Mouse (Mus musculus) adrenal gland, adult 8-10 months (tissue): Measurements from ENCODE around the gene Ube2h. TPM values are rescaled to one million over a fixed set of nuclear protein-coding genes. Genes with fewer than 3 reads are reported as not detected.

Experiments used
- DNase-seq: peaks from one replicate; pipeline ENCODE4 v3.0.0; 2022
- total RNA-seq, 4 experiments: library from RNA; stranded (reverse); gene quantifications; 2 replicates each; pipeline ENCODE4 v1.2.4; 2022

Ube2h gene
- total RNA-seq, 4 experiments from 2014 or later: 97.5 to 131 (median 112) TPM

DNA sequence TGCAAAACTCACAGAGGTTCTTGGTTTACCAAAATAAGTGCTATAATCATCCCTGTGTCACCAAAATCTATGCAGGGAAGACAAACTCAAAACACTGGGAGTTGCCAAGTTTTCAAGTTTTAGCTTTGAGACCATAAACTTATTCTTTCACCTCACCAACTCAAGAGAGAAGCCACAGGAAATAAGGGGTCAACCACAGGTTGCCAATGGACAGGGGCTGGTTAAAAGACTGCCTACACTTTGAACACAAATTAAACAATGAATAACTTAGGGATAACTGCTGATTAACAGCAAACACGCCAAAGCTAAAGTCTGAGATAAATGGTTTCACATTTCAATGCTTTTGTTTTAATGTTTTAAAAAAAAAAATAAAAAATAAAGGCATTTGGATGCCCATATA, 5.2 kb downstream of the Ube2h start:
- no peak for DNase-seq

DNA sequence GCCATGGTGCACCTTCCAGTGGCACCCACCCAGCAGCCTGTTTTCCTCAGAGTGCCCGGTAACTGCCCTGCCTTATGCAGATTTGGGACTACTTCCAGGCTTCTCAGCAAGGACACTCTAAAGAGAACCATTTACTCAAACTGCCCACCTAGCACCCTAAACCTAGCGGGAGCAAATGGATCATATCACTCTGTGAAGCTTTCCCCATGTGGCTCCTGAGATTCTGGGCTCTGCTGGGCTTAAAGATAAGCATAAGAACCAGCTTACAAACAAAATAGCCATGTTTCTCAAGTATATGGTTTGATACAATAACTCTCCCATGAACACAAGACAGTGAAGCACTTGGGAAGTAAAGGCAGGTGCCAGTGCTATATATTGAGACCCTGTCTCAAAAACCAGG, 11.8 kb downstream of the Ube2h start:
- no peak for DNase-seq

DNA sequence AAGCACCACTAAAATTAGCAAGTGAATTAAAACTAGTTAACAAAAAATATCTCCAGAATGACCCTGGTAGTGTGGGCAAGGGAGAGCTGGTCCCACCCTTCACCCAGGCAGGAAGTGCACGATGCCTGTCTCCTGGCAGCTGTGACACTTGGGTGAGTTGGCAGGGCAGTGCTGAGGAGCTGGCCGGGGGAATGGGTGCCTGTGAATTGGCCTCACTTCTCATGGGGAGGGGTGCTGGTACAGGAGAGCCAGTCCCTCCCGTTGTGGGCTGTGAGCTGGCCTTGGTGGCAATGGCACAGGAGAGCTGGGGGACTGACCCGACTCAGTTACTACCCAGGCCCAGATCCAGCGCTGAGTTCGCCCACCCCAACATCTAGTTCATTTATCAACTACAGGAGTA, 16.4 kb downstream of the Ube2h start:
- no peak for DNase-seq

DNA sequence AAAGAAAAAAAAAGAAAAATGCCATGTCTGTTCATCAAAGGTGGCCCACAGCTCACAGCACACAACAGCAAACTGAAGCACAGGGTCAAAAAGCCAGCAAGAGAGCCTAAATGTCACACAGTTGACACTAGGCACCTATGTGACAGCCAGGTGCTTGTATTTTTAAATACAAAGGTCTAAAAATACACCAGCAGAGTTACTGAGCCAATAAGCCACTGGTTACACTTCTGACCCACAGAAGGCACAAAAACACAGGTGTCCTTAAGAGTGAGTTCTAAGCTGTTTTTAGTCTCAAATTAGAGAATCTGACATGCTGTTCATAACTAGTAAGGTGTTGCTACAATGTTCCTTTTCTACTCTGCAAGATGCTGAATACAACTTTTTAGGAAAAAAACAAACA, 17.7 kb downstream of the Ube2h start:
- DNase-seq: no peak

DNA sequence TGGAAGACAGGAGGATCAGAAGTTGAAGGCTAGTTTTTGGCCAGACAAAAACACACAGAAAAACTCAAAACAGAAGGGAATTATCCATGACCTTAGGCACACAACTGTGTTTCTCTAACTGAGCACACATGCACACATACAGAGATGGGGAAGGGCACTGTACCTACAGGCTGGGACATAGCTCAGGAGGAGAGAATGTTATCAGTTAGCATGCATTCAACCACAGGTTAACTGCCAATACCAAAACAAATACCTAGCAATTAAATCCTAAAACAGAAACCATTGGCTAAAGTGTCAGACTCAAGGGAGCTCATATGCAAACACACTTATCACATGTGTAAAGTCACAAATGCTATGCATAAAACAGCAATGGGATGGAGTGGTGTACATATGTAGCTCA, 20.2 kb downstream of the Ube2h start:
- no peak for DNase-seq

DNA sequence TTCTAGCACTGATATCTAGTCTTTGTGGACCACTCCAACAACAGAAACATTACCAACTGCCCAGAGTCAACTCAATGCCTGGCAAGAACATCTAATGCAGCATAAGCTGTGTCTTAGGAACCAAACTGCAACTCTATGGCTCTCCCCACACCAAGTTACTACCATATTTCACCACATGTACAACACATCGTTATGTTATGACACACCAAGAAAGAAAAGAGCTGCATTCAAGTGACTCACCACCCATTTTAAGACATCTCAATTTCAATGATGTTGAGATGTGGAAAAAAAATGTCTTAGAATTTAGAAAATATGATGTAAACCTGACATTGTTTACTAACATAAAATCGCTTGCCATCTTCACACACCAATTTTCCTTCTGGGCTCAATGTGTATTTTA, 22.0 kb downstream of the Ube2h start:
- DNase-seq: no peak

DNA sequence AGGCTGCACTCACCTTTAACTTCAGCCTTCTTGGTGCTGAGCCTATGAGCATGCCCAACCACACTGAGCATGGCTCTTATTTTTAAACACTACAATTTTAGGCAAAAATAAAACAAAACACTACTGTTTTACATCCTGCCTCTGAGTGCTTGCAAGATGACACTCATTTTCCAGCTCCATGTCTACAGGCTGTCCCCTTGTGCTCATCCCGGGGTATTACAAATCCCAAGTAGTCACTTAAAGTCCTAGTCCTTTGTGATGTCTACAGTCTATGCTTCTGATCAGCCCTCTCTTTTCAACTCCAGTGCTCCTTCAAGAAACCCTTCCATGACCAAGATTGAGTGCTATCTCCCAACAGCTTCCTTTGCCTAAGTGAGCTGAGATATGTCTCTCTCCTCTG, 26.0 kb downstream of the Ube2h start:
- no peak for DNase-seq

DNA sequence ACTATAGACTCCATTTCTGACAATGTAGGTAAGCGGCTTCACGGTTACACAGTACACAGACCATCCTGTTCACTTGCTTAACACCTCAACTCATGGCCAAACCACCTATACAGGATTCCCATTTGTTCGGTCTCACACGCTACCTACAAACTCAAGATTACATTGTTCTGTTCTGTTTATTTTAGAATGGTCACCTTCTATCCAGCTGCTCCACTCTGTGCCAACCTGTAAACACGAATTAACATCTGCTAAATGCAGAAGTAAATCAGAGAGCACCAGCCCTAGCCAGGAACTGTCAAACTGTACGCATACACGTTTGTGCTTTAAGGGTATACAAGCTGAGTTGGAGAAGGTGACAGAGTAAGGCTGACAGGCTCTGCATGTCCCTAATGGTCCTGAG, 27.5 kb downstream of the Ube2h start:
- no peak for DNase-seq

DNA sequence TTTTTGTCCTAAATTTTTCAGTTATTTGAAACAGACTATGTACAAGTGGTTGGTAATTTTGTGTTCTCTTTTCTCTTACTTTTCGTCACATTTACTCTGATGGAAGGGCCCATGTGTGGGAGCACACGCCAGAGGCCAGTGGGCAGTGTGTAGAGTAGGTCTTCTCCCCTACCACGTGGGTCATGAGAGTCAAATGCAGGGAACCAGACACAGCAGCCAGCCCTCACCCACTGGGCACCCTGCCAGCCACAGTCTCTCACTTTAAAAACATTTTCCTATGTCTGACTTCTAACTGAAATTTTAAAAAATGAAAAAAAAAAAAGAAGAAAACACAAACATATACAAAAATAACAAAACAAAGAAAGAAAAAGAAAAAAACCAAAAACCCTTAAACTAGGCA, 28.0 kb downstream of the Ube2h start:
- no peak for DNase-seq

DNA sequence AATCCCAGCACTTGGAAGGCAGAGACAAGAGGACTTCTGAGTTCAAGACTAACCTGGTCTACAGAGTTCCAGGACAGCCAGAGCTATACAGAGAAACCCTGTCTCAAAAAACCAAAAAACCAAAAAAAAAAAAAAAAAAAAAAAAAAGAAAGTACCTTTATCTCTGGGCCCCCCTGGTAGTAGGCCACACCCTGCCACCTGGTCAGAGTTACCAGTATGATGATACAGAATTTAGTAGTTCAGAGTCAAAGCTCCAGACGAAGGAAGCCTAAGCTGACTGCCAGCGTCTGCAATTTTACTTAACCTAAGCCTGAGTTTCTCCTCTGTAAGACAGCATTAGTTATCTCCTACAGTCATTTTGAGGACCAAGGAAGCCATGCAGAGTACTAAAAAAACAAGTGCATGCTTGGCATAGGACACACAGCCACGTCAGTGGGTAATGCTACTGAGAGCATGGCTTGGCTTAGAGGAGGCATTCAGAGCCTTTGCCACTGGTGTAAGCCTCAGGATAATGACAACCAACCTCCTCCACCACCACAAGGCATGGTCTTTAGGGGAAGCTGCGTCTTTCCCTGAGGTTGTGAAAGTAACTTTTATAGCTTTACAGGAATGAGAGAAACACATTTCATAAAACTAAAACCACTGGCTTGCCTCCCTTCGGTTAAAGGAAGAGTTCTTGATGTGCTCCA, 29.0 kb downstream of the Ube2h start:
- no peak for DNase-seq

DNA sequence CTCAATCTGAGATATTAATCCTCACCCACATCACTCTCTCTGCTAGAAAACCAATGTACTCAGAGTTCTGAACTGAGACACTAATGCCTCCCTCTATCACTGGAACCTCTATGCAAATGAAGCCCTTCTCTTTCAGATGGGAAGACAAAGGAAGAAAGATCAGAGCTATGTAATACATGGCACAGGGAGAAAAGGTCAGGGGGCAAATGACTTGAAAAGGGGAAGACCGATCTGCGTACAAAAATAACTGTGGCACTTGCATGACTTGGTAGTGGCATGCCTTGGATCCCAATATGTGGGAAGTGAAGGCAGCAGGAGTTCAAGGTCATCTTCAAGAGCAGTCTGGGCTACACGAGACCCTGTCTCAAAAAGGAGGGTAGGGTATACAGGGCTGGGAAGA, 31.4 kb downstream of the Ube2h start:
- DNase-seq: no peak

DNA sequence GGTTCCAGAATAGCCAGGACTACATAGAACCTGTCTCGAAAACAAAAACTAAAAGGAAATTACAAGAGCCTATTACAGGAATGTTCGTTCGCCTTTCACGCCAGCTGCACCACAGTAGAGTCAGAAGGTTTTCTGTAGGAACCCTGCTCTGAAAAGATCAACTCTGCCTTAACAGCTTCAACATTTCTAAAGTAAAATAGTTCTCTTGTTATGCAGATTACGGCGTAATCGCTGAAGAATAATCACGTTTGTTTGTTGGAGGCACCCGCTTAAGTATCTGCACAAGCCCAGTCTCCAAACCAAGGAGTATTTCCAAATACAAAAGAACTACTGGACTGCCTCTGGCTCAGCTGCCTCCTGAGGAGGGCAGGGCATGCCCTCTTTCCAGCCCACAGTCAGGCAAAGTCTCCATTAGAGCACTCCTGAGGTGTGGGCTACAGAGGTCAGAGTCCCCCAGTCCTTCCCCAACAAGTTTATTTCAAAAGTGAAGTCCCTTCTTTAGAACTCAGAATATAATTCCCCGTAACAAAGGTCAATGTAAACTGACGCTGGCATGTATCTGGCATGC, 31.9 kb downstream of the Ube2h start:
- DNase-seq: no peak

DNA sequence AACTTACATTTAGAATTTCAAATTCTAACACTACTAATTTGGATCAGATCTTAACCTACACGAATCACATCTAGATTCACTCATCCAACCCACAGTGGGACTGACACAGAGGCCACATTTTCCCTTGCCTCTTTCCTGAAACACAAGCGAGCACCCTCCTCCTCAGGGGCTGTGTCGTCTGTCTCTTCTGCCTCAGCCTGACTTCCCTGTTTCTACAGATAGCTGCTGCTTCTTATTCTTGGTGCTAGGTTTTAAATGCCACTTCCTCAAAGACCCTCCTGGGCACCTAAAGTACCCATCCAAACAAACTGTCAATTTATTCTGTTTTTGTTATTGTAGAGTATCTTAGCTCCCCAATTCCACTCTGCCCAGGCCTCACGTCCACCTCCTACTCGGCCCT, 34.5 kb downstream of the Ube2h start:
- no peak for DNase-seq

DNA sequence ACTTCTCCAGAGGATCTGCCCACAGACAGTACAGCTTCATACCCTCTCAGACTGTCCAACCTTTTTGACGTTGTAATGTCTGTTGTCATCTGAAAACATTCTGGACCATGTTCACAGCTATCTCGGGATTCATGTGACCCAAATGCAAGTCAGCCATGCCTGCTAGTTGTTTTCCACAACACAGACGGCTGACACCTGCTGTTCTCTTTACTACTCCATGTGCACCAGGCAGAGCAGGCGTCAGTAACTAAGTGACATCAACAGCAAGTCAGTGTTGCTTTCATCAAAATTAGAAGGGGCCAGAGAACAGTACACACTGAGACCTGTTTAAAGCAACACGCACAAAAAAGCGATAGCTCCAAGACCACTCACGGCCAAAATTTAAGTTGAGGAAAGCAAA, 36.9 kb downstream of the Ube2h start:
- no peak for DNase-seq

DNA sequence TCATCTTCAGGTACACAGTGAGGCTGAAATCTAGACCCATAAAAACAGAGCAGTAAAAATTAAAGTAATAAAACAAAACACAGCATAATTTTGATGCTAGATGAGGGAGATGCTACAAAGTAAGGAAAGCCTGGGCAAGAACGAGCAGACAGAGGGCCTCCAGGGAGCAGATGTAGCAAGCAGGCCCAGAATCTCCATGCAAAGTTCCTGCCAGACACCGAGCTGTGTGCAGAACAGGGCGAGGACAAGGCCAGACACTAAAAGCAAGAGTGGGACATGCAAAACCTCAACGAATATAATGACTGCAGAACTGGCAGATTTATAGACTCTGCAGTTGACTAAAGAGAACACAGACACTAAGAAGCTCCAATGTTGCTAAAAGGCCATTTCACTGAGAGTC, 38.9 kb downstream of the Ube2h start:
- DNase-seq: no peak

DNA sequence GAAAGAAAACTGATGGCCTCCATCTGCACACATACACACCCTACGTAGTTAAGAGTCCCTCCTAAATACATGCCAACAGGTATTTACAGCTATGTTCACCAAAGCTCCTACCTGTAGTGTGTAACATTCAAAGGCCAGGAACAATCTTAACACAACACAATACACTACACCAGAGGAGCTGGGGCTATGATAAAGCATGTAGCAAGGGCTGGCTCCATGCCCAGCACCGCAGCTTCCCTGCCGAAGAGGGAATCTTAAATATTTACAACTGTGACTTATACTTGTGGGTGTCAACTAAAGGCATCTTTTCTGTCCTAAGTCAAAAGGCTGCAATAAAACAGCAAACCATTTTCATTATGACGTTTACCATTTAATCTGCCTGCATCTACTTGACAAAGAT, 41.3 kb downstream of the Ube2h start:
- no peak for DNase-seq

DNA sequence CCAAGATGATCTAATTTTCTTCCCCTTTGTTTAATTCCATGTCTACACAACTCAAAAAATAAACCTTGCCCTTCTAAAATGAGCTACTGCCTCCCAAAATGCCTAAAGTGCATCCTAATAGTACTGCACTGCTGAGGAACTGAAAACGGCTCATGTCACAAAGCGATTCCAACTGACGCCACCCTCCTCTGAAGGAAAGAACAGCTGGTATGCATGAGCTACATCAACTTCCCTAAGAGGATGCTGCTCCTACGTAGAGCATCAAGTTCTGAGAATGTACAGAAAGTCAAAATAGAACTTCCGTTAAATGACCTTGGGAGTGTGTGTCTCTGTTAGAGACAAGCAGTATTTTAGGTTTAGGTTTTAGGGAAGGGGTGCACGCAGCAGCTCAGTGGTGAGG, 45.1 kb downstream of the Ube2h start:
- DNase-seq: no peak

DNA sequence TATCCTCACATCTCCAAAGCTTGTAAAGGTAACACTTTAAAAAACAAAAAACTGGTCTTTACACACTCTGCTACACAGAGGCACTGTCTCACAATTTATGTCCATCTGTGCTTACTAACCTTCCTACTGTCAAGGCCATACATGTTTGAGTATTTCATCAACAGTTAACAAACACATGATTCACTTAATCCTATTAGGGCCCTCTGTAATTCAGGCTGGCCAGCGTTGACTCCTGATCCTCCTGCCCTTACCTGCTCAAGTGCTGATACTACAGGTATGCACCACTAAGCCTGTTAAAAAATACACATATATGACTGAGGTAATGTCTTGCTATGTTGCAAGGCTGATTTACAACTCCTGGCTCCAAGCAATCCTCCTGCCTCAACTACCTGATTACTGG, 46.4 kb downstream of the Ube2h start:
- DNase-seq: no peak

DNA sequence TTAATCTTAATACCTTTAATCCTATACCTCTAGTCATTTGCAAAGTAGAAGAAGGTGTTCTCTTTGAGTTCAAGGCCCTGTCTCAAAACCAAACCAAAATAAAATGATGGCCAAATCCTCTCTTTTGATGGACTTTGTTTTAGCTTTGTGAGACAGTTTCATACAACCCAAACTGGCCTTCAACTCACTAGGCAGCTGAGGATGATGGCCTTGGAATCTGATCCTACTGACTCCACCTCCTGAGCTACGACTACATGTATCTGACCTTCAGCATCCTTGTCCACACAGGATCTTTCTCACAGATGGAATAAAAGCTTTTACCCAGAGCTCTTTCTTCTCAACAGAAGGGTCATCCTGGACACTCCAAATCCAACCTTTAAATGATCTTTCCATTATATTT, 48.5 kb downstream of the Ube2h start:
- DNase-seq: no peak

DNA sequence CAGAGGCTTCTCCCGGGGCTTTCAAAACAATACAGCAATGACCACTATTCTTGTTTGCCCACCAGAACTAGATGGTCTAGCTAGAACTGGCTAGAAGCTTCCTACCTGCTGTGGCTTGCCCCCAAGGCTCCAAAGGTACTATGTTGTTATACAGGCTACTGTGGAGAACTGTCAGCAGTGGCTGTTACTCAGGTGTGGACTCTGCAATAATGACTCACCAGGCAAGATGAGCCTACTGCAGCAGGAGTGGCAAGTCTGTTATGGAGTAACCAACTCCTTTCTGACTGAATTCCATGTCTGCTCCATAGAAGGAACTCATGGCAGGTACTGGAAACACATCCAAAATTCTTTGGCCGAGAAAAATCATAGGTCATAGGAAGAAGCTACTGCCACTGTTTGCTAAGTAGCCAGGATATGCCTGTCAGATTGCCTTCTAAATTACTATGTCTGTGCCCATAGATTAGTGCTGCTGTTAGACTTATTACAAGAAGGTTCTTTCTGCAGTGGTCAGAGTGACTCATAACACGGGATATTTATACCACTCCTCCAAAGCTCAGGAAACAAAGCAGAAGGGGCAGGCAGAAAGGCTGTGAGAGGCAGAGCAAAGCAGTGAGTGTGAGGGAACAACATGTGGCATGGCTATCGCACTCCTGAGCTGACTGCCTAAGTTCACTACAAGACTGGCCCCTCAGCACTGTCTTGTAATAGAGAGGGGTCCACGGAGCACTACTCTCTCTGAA, 51.9 kb downstream of the Ube2h start:
- no peak for DNase-seq

DNA sequence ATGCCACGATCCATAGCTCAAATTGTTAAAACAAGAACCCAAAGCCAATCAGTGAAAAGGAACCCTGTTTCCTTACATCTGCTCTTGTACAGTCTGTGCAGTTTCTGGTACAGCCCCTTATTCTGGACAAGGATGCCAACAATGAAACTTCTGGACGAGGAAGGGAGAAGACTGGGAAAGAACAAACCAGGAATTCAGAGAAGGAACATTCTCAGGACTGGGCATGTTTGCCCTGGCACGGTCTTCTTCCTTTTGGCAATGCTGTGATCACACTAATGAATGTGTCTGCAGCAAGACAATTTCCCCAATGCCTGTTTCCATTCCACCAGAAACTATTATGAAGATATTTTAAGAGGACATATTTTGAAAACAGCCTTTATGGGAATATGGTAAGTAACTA, 55.6 kb downstream of the Ube2h start:
- DNase-seq: no peak

DNA sequence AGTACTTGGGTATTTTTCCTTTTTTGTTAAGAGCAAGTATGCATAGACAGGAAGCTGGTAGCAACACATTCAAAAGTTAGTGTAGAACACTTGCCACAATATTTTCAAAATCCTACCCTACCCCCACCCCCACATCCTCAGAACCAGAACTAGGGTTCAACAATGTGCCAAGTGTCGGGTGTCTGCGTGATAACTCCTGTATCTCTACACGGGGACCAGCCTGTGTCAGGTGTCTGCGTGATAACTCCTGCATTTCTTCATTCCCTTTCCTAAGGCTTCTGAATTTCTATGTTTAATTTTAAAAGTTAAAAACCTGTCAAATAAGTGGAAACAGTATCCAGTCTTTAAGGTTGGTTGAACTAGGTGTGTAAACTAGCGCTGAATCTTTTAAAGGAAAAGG, 58.4 kb downstream of the Ube2h start:
- no peak for DNase-seq

DNA sequence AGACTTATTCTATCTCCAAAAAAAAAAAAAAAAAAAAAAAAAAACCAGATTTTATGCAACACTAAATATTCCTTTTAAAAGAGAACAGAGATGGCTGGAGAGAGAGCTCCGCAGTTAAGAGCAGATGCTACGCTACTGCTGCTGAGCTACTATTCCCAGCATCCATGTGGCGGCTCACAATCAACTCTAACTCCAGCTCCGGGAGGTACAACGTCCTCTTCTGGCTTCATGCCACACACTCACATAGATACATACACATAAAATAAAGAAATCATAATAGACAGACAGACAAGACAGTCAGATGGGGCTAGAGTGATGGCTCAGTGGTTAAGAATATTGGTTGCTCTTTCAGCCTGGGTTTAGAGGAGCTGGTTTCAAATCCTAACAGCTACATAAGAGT, 58.9 kb downstream of the Ube2h start:
- DNase-seq: no peak

DNA sequence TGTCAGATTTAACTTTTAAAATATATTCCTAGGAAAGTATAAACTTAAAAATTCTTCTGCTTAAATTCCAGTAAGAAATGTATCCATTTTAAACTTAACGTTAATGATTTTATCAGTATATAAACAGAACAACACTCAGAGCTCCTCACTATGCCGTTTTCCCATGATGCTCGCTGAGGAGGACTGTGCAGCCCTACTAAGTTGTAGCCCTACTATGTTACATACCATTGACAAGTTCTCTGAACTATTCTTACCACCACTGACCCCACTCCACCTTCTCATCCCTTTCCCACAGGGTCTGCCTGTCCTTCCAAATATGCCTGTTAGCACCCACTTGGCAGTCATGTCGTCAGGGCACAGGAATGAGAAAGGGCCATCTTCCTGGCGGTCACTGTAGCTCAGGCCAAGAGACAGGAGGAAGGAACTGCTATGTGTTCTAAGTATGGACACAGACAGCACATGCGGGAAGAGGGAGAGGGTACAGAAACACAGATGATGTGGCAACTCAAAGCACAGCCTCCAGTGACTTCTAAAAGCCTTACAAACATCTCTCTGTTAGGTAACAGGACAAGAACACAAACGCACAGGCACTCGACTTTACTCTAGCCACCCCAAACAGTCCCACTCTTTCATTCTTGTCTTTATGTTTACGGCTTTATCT, 60.9 kb downstream of the Ube2h start:
- no peak for DNase-seq
